Mouse (Mus musculus): ENCODE measurements around the gene Acvr1b. TPM values are rescaled to one million over a fixed set of nuclear protein-coding genes. Genes with fewer than 3 reads are reported as not detected.

The Acvr1b gene
- total RNA-seq, 2 experiments from 2014 or later = 88.8 to 90.3 TPM

DNA sequence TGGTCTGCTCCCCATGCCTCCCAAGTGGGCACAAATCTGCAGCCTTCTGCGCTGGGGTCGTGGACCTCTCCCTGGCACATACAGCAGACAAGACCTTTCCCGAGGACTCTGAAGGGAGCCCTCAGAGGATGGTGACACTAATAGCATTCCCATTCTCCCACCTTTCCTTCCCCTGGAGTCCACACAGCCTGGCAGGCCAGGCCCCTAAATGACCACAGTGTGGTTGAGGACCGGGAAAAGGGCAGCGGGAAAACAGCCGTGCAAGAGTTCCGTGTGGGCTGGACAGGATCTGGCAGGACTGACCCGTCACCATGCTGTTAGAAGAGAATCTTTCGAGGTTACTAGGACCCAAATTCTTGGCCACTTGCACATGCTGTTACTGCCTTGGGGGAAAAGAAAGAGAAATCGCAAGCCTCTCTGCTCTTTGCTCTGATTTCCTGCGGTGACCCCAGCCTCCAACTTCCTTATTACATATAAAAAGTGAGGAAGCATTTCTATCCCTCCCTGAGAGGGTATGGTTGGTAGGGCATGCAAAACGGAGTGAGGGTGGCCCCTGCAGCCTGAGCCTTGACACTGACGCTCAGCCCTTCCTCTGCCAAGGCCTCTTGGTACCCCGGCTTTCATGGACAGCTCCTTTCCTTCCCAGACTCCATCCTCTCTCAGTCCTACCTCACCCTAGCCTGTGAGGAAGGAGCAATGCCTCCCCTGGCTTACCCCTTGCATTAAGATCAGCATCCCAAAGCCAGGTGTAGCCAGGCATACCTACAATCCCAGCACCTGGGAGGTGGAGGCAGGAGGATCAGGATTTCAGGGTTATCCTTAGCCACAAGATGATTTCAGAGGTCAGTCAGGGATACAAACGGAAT lies 27.5 kb upstream of the Acvr1b start:
- DNase-seq (ENCODE audit: low spot score in 2 of 2) = no peak

DNA sequence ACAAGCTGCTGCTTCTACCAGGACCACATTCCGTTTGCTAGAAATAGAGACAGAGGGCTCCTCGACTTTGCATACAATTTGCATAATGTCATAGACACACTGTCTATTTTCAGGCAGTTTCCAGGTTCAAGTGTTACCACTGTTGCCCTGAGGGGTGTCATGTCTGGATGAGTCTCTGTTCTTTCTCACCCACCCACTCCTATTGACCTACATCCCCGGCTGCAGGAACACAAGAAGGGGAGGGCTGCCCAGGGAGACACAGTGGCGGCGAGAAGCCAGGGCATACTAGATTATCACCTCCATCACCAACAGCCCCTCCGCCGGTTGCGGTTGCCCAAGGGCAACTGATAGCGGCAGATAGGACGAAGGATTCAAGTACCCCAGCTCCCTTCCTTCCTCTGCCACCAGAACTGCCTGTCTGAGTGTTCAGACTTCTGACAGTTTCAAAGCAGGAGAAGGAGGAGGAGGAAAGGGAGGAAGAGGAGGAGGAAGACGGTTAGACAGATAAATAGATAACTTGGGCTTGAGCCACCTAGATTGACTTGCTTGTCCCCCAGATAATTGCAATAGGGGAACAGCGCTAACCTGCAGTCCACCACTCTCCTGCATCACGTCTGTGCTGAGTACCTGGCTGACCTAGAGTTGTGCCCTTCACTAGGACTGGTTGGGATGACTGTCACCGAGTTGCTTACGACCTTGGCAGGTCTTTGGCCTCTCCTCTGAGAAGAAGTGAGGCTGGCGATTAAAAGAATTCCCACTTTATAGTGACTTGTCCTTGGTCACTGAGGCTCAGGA lies 26.6 kb upstream of the Acvr1b start:
- no peak for DNase-seq (ENCODE audit: low spot score in 2 of 2)

DNA sequence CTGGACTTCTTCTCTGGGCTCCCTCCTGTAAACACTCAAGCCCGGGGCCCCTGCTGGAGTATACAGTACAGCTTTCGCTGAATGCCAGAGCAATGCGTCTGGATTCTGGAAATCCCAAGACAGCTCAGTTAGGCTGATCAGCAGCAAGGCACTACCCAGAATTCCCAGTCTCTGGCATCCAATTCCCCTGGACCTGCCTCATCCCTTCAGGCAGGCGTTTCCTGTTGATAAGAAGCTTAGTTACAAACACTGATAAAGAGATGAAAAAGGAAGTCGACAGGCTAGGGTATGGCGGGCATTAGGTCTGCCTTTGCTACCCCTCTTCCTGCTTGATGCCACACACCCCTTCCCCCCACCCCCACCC lies 26.0 kb upstream of the Acvr1b start:
- DNase-seq (ENCODE audit: low spot score in 2 of 2) = no peak

DNA sequence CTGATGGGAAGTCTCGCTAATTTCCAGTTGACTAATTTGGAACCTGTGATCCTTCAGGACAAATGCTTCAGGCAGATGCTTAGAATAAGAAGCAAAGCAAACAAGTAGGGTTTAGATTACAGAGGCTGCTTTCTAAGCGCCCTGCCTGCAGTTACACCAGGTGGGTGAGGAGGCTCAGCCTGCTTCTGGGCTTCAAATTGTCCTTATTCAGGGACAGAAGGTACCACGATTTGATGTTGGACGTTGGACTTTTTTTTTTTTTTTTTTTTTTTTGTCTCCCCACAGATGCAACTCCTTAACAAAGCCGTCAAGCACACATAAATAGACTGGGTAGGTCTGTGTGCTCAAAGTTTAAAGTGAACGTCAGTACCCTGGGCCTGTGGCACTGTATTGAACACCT lies 25.3 kb upstream of the Acvr1b start:
- DNase-seq (ENCODE audit: low spot score in 2 of 2) = no peak

DNA sequence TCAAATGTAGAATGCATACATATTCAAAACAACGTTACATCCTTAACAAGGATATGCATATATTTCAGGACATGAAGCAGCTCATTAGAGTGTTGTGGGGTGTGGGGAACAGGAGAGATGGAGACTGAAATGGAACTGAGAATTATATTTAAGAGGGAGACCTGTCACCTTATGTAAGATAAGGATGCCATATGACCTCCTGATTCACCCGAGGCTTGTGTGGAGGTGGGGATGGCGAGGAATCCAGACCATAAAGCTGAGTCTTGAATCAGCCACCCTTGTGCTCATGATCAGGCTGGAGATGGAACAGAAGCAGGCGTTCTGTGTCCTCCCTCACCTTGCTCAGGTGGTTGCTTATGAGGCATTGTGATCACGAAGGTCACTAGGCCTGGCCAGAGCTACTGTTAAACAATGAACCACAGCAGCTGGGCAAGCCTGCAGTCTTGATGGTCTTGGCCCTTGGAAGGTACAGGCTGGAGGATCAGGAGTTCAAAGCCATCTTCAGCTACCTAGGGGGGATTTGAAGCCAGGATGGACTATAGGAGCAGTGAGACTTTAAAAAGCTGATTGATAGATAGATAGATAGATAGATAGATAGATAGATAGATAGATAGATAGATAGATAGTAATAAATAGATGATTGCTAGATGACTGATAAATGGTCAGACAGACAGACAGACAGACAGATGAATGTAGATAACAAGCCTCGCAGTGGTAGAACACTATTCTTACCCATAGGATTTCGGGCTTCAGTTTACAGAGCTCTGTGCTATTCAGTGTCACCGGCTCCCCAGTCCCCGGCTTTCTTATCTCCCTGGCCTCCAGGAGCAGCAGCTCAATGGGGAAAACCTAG lies 22.2 kb upstream of the Acvr1b start:
- DNase-seq (ENCODE audit: low spot score in 2 of 2) = no peak

DNA sequence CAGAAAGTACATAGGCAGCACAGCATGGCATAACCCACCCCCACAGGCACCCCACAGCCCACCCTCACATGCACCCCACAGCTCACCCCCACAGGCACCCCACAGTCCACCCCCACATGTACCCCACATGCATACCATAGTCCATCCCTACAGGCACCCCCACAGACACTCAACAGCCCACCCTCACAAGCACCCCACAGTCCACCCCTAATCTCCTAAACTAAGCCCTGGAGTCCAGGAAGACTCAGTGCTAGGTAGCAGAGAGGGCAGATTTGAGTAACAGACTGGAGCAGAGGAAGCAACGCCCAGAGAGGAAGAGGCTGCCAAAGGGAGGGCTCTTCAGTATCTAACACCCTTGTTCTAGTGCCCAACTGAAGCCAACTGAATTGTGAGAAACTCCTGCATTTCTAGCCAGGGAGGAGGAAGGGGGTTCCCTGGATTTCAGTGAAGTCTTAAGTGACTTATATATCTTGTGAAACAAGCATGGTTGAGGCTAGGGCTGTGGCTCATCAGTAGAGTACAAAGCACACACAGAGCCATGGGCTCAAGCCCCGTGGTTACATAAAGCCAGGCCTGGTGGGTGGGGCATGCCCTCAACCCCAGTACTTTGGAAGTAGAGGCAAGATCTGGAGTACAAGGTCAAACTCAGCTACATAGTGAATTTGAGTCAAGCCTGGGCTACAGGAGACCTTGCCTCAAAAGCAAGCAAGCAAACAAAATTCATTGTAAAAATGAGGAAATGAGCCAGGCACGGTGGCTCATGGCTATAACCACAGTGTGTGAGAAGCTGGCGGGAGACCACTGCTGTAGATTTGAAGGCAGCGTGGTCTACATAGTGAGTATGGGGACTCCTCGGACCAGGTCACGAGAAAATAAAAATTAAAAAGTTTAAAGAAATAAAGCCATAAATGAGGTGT lies 18.9 kb upstream of the Acvr1b start:
- no peak for DNase-seq (ENCODE audit: low spot score in 2 of 2)

DNA sequence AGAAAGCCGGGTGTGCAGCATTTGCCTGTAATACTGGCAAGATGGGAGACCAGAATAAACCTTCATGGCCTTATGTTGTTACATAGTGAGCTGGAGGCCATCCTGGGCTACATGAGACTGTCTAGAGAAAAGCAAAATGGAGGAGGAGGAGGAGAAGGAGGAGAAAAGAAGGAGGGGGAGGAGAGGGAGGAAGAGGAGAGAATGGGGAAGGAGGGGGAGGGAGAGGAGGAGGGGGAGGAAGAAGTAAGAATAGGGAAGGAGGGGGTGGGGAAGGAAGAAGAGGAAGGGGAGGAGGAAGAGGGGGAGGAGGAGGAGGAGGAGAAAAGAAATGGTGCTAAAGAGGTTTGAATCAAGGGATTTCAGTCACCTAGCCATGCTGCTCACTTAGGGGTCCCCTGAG lies 13.7 kb upstream of the Acvr1b start:
- DNase-seq (ENCODE audit: low spot score in 2 of 2) = no peak

DNA sequence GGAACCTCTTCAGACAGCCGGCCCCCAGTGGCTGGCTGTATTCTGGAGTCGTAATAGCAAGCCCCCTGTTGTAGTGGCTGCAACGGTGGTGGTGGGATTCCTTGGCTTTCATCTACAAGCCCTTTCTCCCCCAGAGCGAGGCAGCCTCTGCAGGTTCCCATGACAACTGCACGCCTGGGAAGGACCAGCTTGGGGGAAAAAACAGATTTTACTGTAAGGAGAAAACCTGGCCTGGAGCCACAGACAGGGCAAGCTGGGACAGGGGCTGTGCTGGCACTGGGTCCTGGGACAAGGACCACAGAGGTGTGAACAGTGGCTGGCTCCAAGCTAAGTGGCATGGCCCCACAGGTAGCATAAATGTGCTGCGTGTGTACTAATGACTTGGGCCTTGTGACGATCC lies 13.3 kb upstream of the Acvr1b start:
- peak in 1 of 2 experiments; percentile 63 for DNase-seq (ENCODE audit: low spot score in 2 of 2)

DNA sequence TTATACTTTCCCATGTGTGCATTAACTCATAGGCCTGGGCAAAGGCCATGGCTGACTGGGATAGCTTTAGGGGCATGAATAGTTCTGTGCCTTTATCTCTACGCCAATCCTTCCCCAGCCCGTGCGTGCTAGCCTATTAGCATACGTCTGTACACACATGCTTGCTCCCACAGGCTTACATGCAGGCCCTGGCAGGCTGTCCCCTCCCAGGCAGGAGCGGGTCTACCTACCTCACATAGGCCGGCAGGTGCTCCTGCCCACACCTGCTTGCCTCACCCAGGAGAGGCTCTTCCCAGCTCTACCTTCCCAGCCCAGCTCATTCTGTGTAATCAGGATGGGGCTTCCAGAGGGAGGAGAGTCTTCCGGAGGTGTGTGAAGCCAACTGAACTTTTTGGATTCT lies 12.3 kb upstream of the Acvr1b start:
- DNase-seq (ENCODE audit: low spot score in 2 of 2) = no peak

DNA sequence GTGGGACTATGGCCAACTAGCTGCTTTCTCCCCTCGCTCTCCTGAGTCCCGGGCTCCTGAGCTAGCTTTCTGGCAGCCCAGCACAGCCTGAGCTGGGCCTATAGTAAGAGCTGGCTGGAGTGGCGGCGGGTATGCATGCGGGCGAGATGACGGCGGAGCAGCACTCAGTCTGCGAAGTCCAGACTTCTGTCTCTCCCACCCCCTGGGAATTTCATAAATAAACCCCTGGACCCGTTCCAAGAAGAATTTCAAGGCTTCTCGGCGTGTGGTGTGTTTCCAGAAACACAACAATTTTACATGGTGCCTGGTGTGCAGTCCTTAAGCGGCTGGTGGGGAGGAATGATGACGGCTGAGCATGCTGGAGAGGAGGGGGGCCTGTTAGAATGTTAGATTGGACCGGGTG lies 10.8 kb upstream of the Acvr1b start:
- DNase-seq (ENCODE audit: low spot score in 2 of 2) = no peak

DNA sequence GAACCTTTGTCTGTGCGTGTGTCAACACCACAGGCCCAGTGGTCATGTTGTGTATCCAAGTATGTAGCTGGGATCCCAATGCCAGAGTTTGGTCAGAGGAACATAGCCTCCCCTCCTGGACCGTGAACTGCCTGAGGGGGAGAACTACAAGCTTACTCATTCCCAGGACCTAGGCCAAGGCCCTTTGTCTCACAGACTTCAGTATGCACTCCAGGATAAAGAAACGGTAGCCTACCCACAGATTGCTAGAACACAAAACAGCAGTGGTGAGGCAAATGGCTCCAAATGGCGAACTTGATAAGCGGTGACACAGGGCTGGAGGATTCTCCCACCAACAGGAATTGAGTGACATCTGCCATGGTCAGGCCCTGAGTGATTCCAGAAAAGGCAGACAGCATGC lies 10.0 kb upstream of the Acvr1b start:
- DNase-seq (ENCODE audit: low spot score in 2 of 2) = no peak

DNA sequence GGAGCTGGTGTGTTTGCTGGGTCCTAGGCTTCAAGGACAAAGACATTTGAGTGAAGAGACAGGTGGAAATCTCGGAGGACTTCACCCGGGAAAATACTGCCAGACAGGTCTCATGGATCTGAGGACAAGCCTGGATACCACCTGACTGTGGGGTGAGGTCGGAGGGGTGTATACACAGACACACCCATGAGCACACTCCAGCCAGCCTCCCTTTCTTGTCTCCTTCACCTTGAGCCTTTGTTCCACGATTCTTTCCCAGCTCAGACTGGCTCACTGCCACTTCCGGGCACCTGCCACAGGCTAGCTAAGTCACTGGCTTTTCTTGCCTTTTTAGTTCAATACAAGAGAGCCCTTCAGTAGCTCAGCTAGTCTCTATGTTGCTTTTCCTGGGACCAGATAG lies 9.6 kb upstream of the Acvr1b start:
- DNase-seq (ENCODE audit: low spot score in 2 of 2) = no peak

DNA sequence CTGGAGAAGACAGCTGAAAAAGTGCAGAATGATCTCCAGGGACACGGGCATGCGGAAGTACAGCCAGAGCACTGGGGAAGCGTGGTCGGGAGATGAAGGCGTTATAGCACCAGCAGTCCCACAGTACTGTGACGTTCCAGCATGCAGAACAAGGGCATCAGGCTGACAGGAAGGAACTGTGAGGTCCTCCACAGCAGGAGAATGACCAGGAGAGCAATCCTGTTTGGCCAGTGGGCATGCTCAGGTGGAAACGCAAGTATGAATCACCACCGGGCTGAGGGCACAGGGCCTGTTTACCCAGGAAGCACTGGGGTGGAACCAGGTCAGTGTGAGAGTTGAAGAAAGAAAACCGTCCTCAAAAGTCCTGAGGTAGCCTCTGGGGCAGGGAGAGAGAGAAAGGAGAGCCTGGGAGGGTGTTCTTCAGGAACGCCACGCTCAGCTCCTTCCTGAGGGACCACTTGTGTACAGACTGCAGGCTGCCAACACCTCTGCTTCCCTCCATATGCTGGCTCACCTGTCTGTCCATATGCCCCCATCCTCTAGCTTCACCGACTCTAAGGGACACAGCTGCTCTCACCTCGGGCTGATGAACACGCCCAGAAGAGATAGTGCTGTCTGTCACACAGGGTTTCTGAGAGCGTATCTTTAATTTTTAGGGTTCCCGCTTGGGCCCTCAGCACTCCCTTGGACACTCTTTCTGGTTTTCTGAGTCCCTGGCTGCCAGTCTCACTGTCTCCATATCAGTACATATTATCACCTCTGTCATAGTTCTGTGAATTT lies 8.0 kb upstream of the Acvr1b start:
- DNase-seq (ENCODE audit: low spot score in 2 of 2) = no peak

DNA sequence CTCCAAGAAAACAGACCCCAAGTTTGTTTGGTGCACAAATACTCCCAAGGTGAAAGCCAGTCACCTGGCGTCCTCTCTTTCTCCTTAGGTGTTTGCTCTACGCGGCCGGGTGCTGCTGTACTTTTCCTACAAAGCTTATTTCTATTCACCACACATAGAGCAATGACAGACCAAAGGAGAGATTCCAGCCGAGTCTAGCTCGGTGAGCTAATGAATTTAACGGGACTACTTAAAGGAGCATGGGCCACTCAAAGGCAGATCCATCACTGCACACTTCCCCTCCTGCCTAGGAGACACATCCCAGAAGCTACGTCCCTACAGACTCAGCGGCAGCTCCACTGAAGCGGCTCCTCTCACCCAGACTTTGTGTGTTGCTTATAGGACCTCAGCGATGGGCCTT lies 6.3 kb upstream of the Acvr1b start:
- DNase-seq (ENCODE audit: low spot score in 2 of 2) = no peak

DNA sequence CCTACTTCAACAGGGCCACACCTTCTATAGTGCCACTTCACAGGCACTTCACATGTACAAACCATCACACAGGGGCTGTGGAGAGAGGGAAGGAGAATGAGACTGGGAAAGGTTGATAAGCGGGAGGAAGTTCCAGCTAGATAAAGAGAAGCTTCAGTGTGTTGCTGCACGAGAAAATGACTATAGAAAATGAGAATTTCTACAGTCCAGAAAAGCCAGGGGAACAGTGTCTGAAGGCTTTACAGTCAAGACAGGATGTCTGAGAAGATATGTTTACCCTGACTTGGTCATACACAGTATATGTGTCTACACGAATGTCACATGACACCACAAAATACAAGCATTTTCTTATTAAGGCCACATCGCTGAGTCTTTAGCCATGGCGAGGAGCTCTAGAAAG lies 4.0 kb upstream of the Acvr1b start:
- DNase-seq (ENCODE audit: low spot score in 2 of 2) = no peak

DNA sequence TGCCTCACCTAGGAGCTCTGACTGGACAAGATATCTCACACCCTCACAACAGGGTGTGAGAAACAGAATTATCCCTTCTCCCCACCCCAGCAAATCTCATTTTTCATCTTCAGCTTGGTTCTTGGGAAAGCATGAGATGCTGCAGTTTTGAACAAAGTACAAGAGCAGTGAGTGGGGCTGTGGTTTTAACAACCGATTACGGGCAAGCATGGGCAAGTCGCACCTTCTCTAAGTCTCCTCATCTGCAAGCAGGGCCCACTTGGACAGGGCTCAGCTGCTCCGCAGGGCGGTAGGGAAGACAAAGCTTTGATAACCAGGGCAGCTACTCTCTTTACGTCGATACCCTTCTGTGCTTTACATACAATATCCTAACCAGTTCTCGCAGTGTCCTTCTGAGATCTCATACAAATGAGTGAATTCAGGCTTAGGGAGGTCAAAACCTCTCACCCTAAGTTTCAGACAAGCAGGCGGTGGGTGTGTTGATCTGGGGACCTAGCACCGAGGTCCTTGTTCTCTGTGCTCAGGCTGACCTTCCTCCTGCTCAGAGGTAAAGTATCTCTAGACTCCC lies 3.4 kb upstream of the Acvr1b start:
- no peak for DNase-seq (ENCODE audit: low spot score in 2 of 2)

DNA sequence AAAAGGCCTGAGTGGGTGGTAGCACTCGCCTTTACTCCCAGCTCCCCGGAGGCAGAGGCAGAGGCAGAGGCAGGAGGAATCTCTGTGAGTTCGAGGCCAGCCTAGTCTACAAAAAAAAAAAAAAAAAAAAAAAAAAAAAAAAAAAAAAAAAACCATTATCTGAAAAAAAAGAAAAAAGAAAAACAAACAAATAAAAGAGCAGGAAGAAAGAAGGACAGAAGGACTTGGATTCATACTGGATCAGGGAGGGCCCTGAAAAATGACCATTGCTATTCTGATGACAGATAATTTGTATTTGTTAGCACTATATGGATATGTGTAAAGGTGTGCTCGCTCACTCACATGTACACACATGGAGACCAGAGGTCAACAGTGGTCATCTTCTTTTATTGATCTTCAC lies 2.6 kb upstream of the Acvr1b start:
- DNase-seq (ENCODE audit: low spot score in 2 of 2) = no peak

DNA sequence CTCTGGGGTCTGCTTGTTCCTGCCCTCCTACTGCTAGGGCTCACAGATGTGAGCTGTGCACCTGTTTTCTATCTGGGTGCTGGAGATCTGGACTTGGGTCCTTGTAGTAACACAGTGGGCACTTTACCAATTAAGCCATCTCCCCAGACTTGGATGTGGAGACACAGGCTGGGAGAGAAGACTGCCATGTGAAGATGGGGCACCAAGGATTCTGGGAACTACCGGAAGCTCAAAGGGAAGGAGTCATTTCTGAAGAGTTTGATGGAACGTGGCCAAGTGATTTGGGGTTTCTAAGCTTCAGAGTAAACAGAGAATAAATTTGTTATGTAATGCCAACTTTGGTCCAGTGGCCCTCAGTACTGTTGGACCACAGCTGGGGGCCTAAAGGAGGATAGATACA lies 1.9 kb upstream of the Acvr1b start:
- no peak for DNase-seq (ENCODE audit: low spot score in 2 of 2)

DNA sequence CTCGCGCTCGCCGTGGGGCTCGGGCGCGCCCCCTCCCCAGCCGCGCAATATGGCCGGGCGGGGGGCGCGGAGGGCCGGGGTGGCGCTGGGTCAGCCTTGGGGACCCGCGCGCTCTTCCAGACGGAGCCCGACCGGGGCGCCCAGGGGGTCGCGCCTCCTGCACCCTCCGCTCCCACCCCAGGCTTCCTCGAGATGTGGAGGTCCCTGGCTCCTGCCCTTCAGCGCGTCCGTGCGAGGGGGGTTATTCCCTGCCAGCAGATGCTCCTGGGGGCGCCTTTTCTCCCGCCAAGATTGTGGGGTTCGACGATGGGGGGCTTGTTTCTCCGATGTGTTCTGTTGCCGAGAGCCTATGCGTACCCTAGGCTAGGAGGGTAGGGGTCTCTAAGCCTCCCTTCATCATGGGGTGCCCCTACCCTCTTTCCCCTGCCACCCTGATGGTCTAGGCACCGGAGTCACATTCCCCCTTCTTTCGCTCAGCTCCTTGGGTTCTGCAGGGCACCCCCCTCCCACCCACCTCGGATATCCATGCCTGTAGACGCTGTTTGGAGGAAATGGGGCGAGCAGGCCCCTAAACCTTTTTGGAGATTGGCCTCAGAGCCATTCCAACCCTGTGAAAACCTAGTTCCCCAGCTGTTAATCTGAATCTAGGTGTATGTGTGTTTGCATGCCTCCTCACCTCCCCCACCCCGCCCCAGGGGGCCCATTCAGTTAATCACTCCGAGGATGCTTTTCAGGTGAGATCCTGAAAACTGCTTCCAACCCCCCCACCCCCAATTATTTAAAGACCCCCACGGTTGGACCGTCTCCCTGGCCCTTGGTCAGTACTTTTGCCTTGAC lies 645 bp downstream of the Acvr1b start:
- no peak for DNase-seq (ENCODE audit: low spot score in 2 of 2)

Measured in layer of hippocampus, adult 18-20 months (tissue).